Mouse (Mus musculus): ENCODE data around the gene Nfkbia. TPM values are rescaled to one million over a fixed set of nuclear protein-coding genes. Genes with fewer than 3 reads are reported as not detected.

Gene Nfkbia
- polyA plus RNA-seq, 1 experiment from 2014 or later, result 119 TPM

DNA sequence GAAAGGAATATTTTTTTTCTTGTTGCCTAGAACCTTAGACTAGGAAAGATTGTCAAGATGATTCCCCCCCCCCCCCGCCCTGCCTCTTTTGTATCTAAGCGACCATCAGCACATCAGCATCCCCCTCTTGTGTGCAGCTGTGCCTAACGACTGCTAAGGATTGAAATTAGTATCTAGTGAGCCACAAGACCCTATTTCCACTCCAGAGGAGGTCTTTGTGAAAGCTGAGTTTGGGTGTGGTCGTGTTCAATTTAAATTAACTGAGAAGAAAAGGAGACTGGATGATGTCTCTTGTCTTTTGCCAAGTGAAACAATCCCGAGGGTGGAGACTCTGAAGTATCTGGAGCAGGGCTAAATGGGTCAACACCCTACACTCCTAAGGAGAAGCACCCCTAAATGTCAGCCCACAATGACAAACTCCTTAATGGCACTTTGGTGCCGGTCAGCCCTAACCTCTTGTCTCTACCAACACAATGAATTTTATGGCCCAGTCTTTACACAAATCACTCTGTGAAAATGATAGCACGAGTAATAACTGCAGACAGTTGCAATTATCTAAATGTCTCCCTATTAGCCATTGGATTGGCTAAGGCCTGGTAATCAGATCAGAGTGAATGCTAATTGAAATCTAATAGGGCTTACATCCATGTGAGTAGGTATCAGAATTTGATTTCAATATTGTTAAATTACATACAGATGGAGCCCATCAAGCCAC is 13.0 kb upstream of the Nfkbia start:
- Histone ChIP-seq H3K4me1 (replicated peaks; ENCODE audit: control insufficient read depth, insufficient read depth) (no peaks in the 10 kb centered on the region), H3K9ac (ENCODE audit: low read length) (no peak overlapping the region), H3K36me3 (ENCODE audit: control insufficient read depth, insufficient read depth, low read length) (no peaks in the 10 kb centered on the region), H3K4me3 (ENCODE audit: low read depth, low read length) (no peak overlapping the region), H3K27me3 (ENCODE audit: control insufficient read depth, insufficient read depth, low read length) (no peaks in the 10 kb centered on the region), H3K9me3 (ENCODE audit: control insufficient read depth, low read length) (no peaks in the 10 kb centered on the region), H3K4me2 (replicated peaks; ENCODE audit: low read depth) (no peak overlapping the region), H3K27ac (replicated peaks) (no peak overlapping the region)
- DNase-seq (ENCODE audit: low spot score) (no peak), ATAC-seq (ENCODE audit: low FRiP score, low TSS enrichment) (no peak)
- WGBS, result 67% methylated on average over 7 of the region's 7 CpGs
- TF ChIP-seq CTCF (IDR thresholded peaks at IDR 0.05; ENCODE audit: low read depth) (no peak), EP300 (optimal IDR thresholded peaks at IDR 0.05) (no peak)

DNA sequence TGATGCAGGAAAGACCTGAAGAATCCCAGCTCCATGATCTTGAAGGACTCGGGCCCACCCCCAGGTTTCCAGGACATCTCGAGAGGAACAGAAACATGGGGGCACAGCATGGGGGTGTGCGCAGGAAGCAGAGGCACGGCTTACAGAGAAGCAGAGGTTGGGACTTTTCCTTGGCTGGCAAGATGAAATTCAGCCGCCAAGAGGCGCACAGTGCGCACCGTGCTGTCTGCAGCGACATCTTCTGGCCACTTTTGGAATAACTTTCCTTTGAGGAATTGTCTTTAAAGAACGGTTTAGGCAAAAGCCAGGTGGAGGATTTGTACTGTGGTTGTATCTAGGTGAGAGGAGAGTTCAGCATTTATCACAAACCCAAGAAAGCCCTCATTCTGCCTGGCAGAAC is 6.6 kb upstream of the Nfkbia start:
- DNase-seq (ENCODE audit: low spot score) (peak; percentile 84), ATAC-seq (ENCODE audit: low FRiP score, low TSS enrichment) (peak; percentile 49)
- TF ChIP-seq CTCF (IDR thresholded peaks at IDR 0.05; ENCODE audit: low read depth), result peak; percentile 99
- no peak for TF ChIP-seq EP300 (optimal IDR thresholded peaks at IDR 0.05)
- H3K27me3 ChIP-seq (ENCODE audit: control insufficient read depth, insufficient read depth, low read length), result no peaks in the 10 kb centered on the region
- no peak overlapping the region for H3K27ac ChIP-seq (replicated peaks)
- H3K4me1 ChIP-seq (replicated peaks; ENCODE audit: control insufficient read depth, insufficient read depth), result 0 out of 2 replicates have a peak, but pooled peaks cover 3% of the 10 kb centered on the region
- H3K4me2 ChIP-seq (replicated peaks; ENCODE audit: low read depth), result peak overlapping the region; percentile 36; the same call in 1 of the 2 replicates
- H3K36me3 ChIP-seq (ENCODE audit: control insufficient read depth, insufficient read depth, low read length), result no peaks in the 10 kb centered on the region
- H3K4me3 ChIP-seq (ENCODE audit: low read depth, low read length), result no peak overlapping the region
- no peaks in the 10 kb centered on the region for H3K9me3 ChIP-seq (ENCODE audit: control insufficient read depth, low read length)
- WGBS, result 1% methylated on average over 10 of the region's 10 CpGs
- no peak overlapping the region; the same call in 1 of the 2 replicates for H3K9ac ChIP-seq (ENCODE audit: low read length)

DNA sequence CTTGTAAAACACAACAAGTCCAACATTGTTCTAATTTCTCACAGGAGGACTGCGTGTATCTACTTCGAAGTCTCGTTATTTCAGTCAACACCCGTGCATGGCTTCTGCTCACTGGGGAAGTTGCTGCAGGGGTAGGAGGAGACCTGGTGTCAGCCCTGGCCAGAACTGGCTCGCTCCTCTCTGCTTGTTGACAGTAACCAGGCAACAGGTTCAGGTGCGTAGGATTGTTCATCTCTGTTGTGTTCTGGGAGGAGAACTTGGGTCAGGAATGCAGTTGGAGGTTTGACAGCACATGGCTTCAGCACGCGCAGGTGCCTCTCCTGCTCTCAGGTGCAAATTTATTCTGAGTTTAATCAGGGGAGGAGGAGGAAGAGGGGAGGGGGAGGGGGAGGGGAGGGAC is 5.3 kb upstream of the Nfkbia start:
- H3K9ac ChIP-seq (ENCODE audit: low read length), result no peak overlapping the region
- no peak overlapping the region for H3K27ac ChIP-seq (replicated peaks)
- no peaks in the 10 kb centered on the region for H3K9me3 ChIP-seq (ENCODE audit: control insufficient read depth, low read length)
- TF ChIP-seq CTCF (IDR thresholded peaks at IDR 0.05; ENCODE audit: low read depth) (no peak), EP300 (optimal IDR thresholded peaks at IDR 0.05) (no peak)
- ATAC-seq (ENCODE audit: low FRiP score, low TSS enrichment) (peak; percentile 33; the same call in 1 of the 2 replicates), DNase-seq (ENCODE audit: low spot score) (peak; percentile 49)
- 49% methylated on average over 8 of the region's 8 CpGs for WGBS
- H3K4me1 ChIP-seq (replicated peaks; ENCODE audit: control insufficient read depth, insufficient read depth), result 0 out of 2 replicates have a peak, but pooled peaks cover 3% of the 10 kb centered on the region
- H3K36me3 ChIP-seq (ENCODE audit: control insufficient read depth, insufficient read depth, low read length), result no peaks in the 10 kb centered on the region
- H3K4me3 ChIP-seq (ENCODE audit: low read depth, low read length), result no peak overlapping the region
- H3K4me2 ChIP-seq (replicated peaks; ENCODE audit: low read depth), result no peak overlapping the region
- no peaks in the 10 kb centered on the region for H3K27me3 ChIP-seq (ENCODE audit: control insufficient read depth, insufficient read depth, low read length)

- Histone ChIP-seq H3K4me1 (replicated peaks; ENCODE audit: control insufficient read depth, insufficient read depth) (0 out of 2 replicates have a peak, but pooled peaks cover 3% of the 10 kb centered on the region), H3K27me3 (ENCODE audit: control insufficient read depth, insufficient read depth, low read length) (no peaks in the 10 kb centered on the region), H3K9ac (ENCODE audit: low read length) (no peak overlapping the region), H3K27ac (replicated peaks) (peak overlapping the region; percentile 13; the same call in 1 of the 2 replicates), H3K4me2 (replicated peaks; ENCODE audit: low read depth) (no peak overlapping the region), H3K36me3 (ENCODE audit: control insufficient read depth, insufficient read depth, low read length) (0 out of 2 replicates have a peak, but pooled peaks cover under 1% of the 10 kb centered on the region), H3K4me3 (ENCODE audit: low read depth, low read length) (no peak overlapping the region), H3K9me3 (ENCODE audit: control insufficient read depth, low read length) (no peaks in the 10 kb centered on the region)
- WGBS, result 67% methylated on average over 5 of the region's 5 CpGs
- no peak for TF ChIP-seq EP300 (optimal IDR thresholded peaks at IDR 0.05)
- TF ChIP-seq CTCF (IDR thresholded peaks at IDR 0.05; ENCODE audit: low read depth), result no peak
- ATAC-seq (ENCODE audit: low FRiP score, low TSS enrichment), result no peak
- no peak for DNase-seq (ENCODE audit: low spot score)
These were observed 3.6 kb upstream of the Nfkbia start for GRCm38 (mm10) chr12:55495902-55496605.

- no peaks in the 10 kb centered on the region for H3K9me3 ChIP-seq (ENCODE audit: control insufficient read depth, low read length)
- peaks cover 4% of the 10 kb centered on the region; the same call in 1 of the 2 replicates for H3K4me1 ChIP-seq (replicated peaks; ENCODE audit: control insufficient read depth, insufficient read depth)
- no peak overlapping the region for H3K4me2 ChIP-seq (replicated peaks; ENCODE audit: low read depth)
- WGBS, result 22% methylated on average over 9 of the region's 9 CpGs
- TF ChIP-seq EP300 (optimal IDR thresholded peaks at IDR 0.05) (no peak), CTCF (IDR thresholded peaks at IDR 0.05; ENCODE audit: low read depth) (peak; percentile 86)
- H3K27me3 ChIP-seq (ENCODE audit: control insufficient read depth, insufficient read depth, low read length), result no peaks in the 10 kb centered on the region
- peak; percentile 69 for ATAC-seq (ENCODE audit: low FRiP score, low TSS enrichment)
- H3K36me3 ChIP-seq (ENCODE audit: control insufficient read depth, insufficient read depth, low read length), result peaks cover 6% of the 10 kb centered on the region
- DNase-seq (ENCODE audit: low spot score), result peak; percentile 90
- peak overlapping the region; percentile 13; the same call in 1 of the 2 replicates for H3K27ac ChIP-seq (replicated peaks)
- H3K4me3 ChIP-seq (ENCODE audit: low read depth, low read length), result no peak overlapping the region
- no peak overlapping the region for H3K9ac ChIP-seq (ENCODE audit: low read length)
These were observed 2.9 kb upstream of the Nfkbia start for GRCm38 (mm10) chr12:55495114-55495901.
